Mouse (Mus musculus) limb, embryonic 14.5 days (tissue): ENCODE measurements at regions not wholly inside any gene's neighbourhood (a gene's known extent, or its start where the extent isn't known, plus 50 kb on each side); places are given as distances from the start of the nearest gene placed in this dataset.

Experiments
- ATAC-seq: fragments of 200-750 bp; cut with Nextera tagmentation; 2 replicates; pipeline ENCODE4 v1.8.0; 2017; ENCODE audit warnings: low read depth, moderate number of reproducible peaks, moderate TSS enrichment; ENCODE audit not compliant: low FRiP score
- DNase-seq: peaks from one replicate; pipeline ENCODE4 v3.0.0-alpha.2; 2015; ENCODE audit warnings: low spot score
- H3K27ac ChIP-seq: fragments of 300-500 bp; sonication (generic); replicated peaks from 2 replicates; pipeline ENCODE4 v1.5.1; 2014; ENCODE audit warnings: low read depth, mild to moderate bottlenecking, low read length, moderate library complexity, mixed read lengths
- H3K27me3 ChIP-seq: fragments of 300-500 bp; sonication (generic); 2 replicates; pipeline ENCODE4 v1.6.1; 2014; ENCODE audit warnings: low read length, mixed read lengths; ENCODE audit not compliant: control insufficient read depth, insufficient read depth
- H3K36me3 ChIP-seq: fragments of 300-500 bp; sonication (generic); 2 replicates; pipeline ENCODE4 v1.6.1; 2014; ENCODE audit warnings: mild to moderate bottlenecking, low read length, moderate library complexity, mixed read lengths; ENCODE audit not compliant: control insufficient read depth, insufficient read depth
- H3K4me1 ChIP-seq: fragments of 300-500 bp; sonication (generic); 2 replicates; pipeline ENCODE4 v1.6.1; 2014; ENCODE audit warnings: antibody characterized with exemption, low read length, mixed read lengths; ENCODE audit not compliant: control insufficient read depth, insufficient read depth
- H3K4me2 ChIP-seq: fragments of 300-500 bp; sonication (generic); replicated peaks from 2 replicates; pipeline ENCODE4 v1.6.1; 2014; ENCODE audit warnings: low read depth, mild to moderate bottlenecking, low read length, moderate library complexity; ENCODE audit not compliant: severe bottlenecking
- H3K4me3 ChIP-seq: fragments of 300-500 bp; sonication (generic); replicated peaks from 2 replicates; pipeline ENCODE4 v1.5.1; 2014; ENCODE audit warnings: low read length
- H3K9ac ChIP-seq: fragments of 300-500 bp; sonication (generic); 2 replicates; pipeline ENCODE4 v1.6.1; 2014; ENCODE audit warnings: mild to moderate bottlenecking, low read depth, low read length, moderate library complexity; ENCODE audit not compliant: severe bottlenecking
- H3K9me3 ChIP-seq: fragments of 300-500 bp; sonication (generic); 2 replicates; pipeline ENCODE4 v1.6.1; 2016; ENCODE audit warnings: low read length; ENCODE audit not compliant: control insufficient read depth
- POLR2A ChIP-seq: fragments of 200-500 bp; IDR thresholded peaks from 2 replicates; pipeline ENCODE4 v1.8.0; 2012; ENCODE audit warnings: inconsistent platforms, mild to moderate bottlenecking, moderate library complexity, borderline replicate concordance; ENCODE audit not compliant: insufficient read depth, insufficient read length; ENCODE audit errors: extremely low read depth
- WGBS: fragments of 180-500 bp; shearing (Covaris S2); extraction: QIAGEN DNeasy Blood & Tissue Kit; methylation state at CpG from one replicate; pipeline ENCODE4 v1.1.7; 2014; 5-methylcytosine and 5-hydroxymethylcytosine counted together

GRCm38 (mm10) chr13:48102576-48102975 lies 158.5 kb upstream of the Id4 start:
- TF ChIP-seq POLR2A = no peak
- H3K4me3 ChIP-seq = no peak overlapping the region
- no peak overlapping the region for H3K27ac ChIP-seq
- H3K4me2 ChIP-seq = no peak overlapping the region
- H3K27me3 ChIP-seq = no peaks in the 10 kb centered on the region
- peaks cover 2% of the 10 kb centered on the region; the same call in 1 of the 2 replicates for H3K4me1 ChIP-seq
- no peaks in the 10 kb centered on the region for H3K36me3 ChIP-seq
- DNase-seq (no peak), ATAC-seq (no peak)
- 49% methylated on average over 7 of the region's 7 CpGs for WGBS
- H3K9ac ChIP-seq = no peak overlapping the region
- H3K9me3 ChIP-seq = no peaks in the 10 kb centered on the region

- 43% methylated on average over 6 of the region's 6 CpGs for WGBS
- H3K27ac ChIP-seq = no peak overlapping the region
Measured at GRCm38 (mm10) chr13:48104766-48105165, 156.3 kb upstream of the Id4 start.

GRCm38 (mm10) chr13:48106946-48107345 lies 154.1 kb upstream of the Id4 start:
- no peak overlapping the region for H3K4me2 ChIP-seq
- no peak overlapping the region for H3K27ac ChIP-seq
- H3K9ac ChIP-seq = no peak overlapping the region
- H3K36me3 ChIP-seq = no peaks in the 10 kb centered on the region
- ATAC-seq = no peak
- H3K4me3 ChIP-seq = no peak overlapping the region
- no peaks in the 10 kb centered on the region for H3K27me3 ChIP-seq
- no peak for DNase-seq
- H3K4me1 ChIP-seq = peaks cover 2% of the 10 kb centered on the region; the same call in 1 of the 2 replicates
- WGBS = 79% methylated on average over 5 of the region's 5 CpGs
- no peaks in the 10 kb centered on the region for H3K9me3 ChIP-seq
- no peak for TF ChIP-seq POLR2A

More at GRCm38 (mm10) chr13:48104766-48105165, 156.3 kb upstream of the Id4 start:
- Histone ChIP-seq H3K9ac (no peak overlapping the region), H3K36me3 (no peaks in the 10 kb centered on the region), H3K27me3 (no peaks in the 10 kb centered on the region), H3K4me3 (no peak overlapping the region), H3K4me1 (peaks cover 2% of the 10 kb centered on the region; the same call in 1 of the 2 replicates), H3K9me3 (no peaks in the 10 kb centered on the region), H3K4me2 (no peak overlapping the region)
- no peak for ATAC-seq
- DNase-seq = no peak
- no peak for TF ChIP-seq POLR2A

- Histone ChIP-seq H3K4me3 (no peak overlapping the region), H3K9ac (no peak overlapping the region), H3K4me2 (no peak overlapping the region), H3K4me1 (no peaks in the 10 kb centered on the region), H3K27me3 (no peaks in the 10 kb centered on the region), H3K9me3 (no peaks in the 10 kb centered on the region; the same call in 1 of the 2 replicates), H3K36me3 (no peaks in the 10 kb centered on the region), H3K27ac (no peak overlapping the region)
- WGBS = 85% methylated on average over 7 of the region's 7 CpGs
- ATAC-seq (no peak), DNase-seq (no peak)
- TF ChIP-seq POLR2A = no peak
Measured at GRCm38 (mm10) chr13:48115890-48116289, 145.1 kb upstream of the Id4 start.

GRCm38 (mm10) chr13:48126582-48126981 lies 134.4 kb upstream of the Id4 start:
- Histone ChIP-seq H3K4me2 (no peak overlapping the region), H3K27me3 (no peaks in the 10 kb centered on the region), H3K4me1 (peaks cover 15% of the 10 kb centered on the region), H3K9ac (no peak overlapping the region), H3K4me3 (no peak overlapping the region), H3K27ac (no peak overlapping the region), H3K9me3 (no peaks in the 10 kb centered on the region), H3K36me3 (no peaks in the 10 kb centered on the region)
- WGBS = 55% methylated on average over 6 of the region's 6 CpGs
- no peak for ATAC-seq
- no peak for TF ChIP-seq POLR2A
- no peak for DNase-seq

- no peak for TF ChIP-seq POLR2A
- DNase-seq (peak; percentile 61), ATAC-seq (no peak)
- Histone ChIP-seq H3K9ac (peak overlapping the region; percentile 41), H3K36me3 (no peaks in the 10 kb centered on the region), H3K4me1 (peaks cover 21% of the 10 kb centered on the region), H3K4me3 (peak overlapping the region; percentile 24), H3K9me3 (no peaks in the 10 kb centered on the region), H3K27me3 (no peaks in the 10 kb centered on the region), H3K27ac (0 out of 2 replicates have a peak overlapping the region, but pooled peaks have one; percentile 15), H3K4me2 (peak overlapping the region; percentile 49)
- 2% methylated on average over 17 of the region's 17 CpGs for WGBS
Measured at GRCm38 (mm10) chr13:48130724-48131123, 130.3 kb upstream of the Id4 start.
